Mouse (Mus musculus): ENCODE data around the gene Tor4a. TPM values are rescaled to one million over a fixed set of nuclear protein-coding genes. Genes with fewer than 3 reads are reported as not detected.

The Tor4a gene
- polyA plus RNA-seq, 1 experiment from 2014 or later, result 1.2 TPM

DNA sequence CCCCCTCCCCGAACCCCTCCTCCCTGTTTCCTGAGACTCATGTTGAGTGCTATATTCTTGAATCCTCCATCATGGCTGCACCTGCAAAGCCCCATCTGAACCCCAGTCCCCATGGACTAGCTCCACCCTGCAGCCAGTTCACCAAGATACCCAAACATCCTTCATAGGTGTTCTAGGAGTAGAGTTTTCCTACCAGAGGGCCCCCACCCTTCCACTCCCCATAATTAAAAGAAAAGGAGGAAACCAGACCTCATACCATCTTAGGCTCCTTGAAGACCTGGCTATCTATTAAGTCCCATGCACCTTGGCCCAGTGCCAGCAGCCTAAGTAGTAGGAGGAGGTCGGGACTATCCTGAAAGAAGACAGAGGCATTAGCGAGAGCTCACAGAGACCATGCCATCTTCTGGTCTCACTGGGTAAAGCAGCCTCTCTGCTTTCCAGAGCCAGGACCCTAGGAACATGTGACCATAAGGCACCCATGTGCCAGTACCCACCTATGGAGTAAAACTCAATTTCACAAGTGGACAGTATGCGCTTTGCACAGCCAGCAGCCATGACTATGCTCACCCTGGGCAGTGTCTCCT is 7.0 kb upstream of the Tor4a start:
- H3K4me1 ChIP-seq (replicated peaks), result peaks cover 14% of the 10 kb centered on the region
- H3K9me3 ChIP-seq, result no peaks in the 10 kb centered on the region
- WGBS, result 63% methylated on average over 4 of the region's 4 CpGs
- H3K9ac ChIP-seq (replicated peaks), result no peak overlapping the region
- no peak overlapping the region for H3K27ac ChIP-seq
- H3K36me3 ChIP-seq, result peaks cover 94% of the 10 kb centered on the region
- no peaks in the 10 kb centered on the region for H3K27me3 ChIP-seq
- ATAC-seq, result no peak
- H3K4me2 ChIP-seq (replicated peaks), result no peak overlapping the region
- H3K4me3 ChIP-seq (replicated peaks), result no peak overlapping the region

- Histone ChIP-seq H3K27me3 (peaks cover 24% of the 10 kb centered on the region), H3K4me2 (replicated peaks) (no peak overlapping the region), H3K36me3 (peaks cover 75% of the 10 kb centered on the region), H3K4me3 (replicated peaks) (no peak overlapping the region), H3K27ac (no peak overlapping the region), H3K9ac (replicated peaks) (no peak overlapping the region), H3K4me1 (replicated peaks) (no peaks in the 10 kb centered on the region), H3K9me3 (no peaks in the 10 kb centered on the region)
- no peak for ATAC-seq
- 91% methylated on average over 2 of the region's 2 CpGs for WGBS
Measured at GRCm38 (mm10) chr2:25200631-25201030, 3.9 kb upstream of the Tor4a start.

DNA sequence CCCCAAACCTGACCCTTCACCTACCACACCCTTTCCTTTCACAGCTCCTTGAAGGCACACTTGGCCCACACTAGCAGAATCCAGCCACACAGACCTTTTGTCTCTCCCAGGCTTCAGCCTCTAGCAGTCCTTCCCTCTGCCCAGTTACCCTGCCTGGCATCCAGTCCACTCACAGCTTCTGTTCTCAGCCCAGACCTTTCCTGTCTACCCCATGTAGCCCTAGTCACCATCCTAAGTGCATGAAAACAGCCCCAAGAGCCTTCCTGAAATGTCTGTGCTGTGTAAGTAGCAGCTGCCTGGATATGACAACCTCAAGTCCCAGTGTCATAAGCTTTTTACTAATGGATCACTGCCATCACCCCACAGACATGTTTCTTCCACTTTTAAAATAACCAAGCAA is 1.3 kb upstream of the Tor4a start:
- Histone ChIP-seq H3K4me2 (replicated peaks) (no peak overlapping the region), H3K36me3 (peaks cover 50% of the 10 kb centered on the region), H3K27ac (no peak overlapping the region), H3K4me1 (replicated peaks) (peaks cover 9% of the 10 kb centered on the region; the same call in 1 of the 2 replicates), H3K27me3 (peaks cover 43% of the 10 kb centered on the region), H3K4me3 (replicated peaks) (no peak overlapping the region), H3K9me3 (no peaks in the 10 kb centered on the region), H3K9ac (replicated peaks) (no peak overlapping the region)
- ATAC-seq, result no peak

DNA sequence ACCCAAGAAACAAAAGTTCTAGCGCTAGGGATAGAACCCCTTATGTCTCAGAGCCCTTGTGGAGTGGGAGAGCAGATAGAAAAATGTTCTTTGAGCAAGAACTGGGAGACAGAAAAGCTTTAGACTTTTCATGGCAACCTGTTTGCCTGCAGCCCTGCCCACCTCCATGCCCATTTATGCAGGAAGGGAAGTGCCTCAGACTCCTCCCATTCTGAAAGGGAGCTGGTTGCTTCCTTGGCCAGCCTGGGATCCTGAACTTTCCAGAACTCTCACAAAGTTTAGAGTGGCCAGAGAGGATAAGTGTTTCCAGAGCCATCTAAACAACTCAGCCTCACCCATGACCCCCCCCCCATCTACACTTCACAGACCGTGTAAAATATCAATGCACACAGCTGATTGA is 505 bp upstream of the Tor4a start:
- ATAC-seq, result no peak

DNA sequence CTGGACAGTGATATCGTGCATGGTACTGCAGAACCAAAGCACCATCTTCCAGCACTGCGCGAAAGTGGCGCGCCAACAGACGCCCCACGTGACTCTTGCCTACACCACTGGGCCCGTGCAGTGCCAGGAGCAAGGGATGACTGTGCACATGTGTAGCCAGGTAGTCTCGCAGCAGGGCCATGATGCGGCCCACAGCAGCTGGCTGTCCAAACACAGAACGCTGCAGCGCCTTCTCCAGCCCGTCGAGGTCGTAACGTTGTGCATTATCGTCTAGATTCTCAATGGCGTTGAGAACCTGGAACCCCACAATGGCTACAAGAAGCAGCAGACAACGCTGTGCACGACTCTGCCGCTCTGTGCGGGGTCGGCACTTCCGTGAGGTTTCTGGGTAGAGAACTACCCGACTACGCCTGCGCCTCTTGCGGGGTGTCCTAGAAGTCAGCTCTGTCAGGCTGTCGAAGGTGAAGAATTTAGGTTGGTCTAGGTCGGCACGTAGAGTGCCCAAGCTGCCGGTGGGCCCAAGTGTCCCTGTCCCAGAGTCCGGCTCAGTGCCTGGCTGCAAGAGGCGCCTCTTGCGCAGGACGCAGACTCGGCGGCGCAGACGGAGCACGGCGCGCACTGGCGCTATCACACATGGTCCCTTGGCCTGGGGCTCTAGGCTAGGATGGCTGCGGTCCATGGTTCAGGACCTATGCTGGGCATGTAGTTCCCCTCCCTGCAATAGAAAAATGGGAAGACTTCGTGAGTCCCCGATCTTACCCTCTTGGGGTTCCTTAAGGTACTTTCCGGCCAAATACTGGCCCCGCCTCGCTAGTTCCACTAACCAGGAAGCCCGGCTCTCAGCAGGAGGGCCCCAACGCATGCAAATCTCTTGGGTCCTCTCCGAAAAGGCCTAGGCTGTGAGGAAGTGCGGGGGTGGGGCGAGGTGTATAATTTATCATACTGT is 1.2 kb downstream of the Tor4a start:
- Histone ChIP-seq H3K36me3 (peaks cover 25% of the 10 kb centered on the region), H3K27me3 (peaks cover 43% of the 10 kb centered on the region), H3K4me1 (replicated peaks) (peaks cover 9% of the 10 kb centered on the region; the same call in 1 of the 2 replicates), H3K9me3 (no peaks in the 10 kb centered on the region), H3K4me3 (replicated peaks) (no peak overlapping the region), H3K9ac (replicated peaks) (no peak overlapping the region), H3K27ac (no peak overlapping the region), H3K4me2 (replicated peaks) (0 out of 2 replicates have a peak overlapping the region, but pooled peaks have one; percentile 3)
- WGBS, result 22% methylated on average over 55 of the region's 55 CpGs
- ATAC-seq, result no peak

More for the DNA sequence above, 505 bp upstream of the Tor4a start:
- Histone ChIP-seq H3K9ac (replicated peaks) (no peak overlapping the region), H3K4me1 (replicated peaks) (peaks cover 9% of the 10 kb centered on the region; the same call in 1 of the 2 replicates), H3K4me2 (replicated peaks) (no peak overlapping the region), H3K27me3 (peaks cover 43% of the 10 kb centered on the region), H3K4me3 (replicated peaks) (no peak overlapping the region), H3K27ac (no peak overlapping the region), H3K9me3 (no peaks in the 10 kb centered on the region), H3K36me3 (peaks cover 42% of the 10 kb centered on the region)
- 33% methylated on average over 2 of the region's 2 CpGs for WGBS

- peaks cover 16% of the 10 kb centered on the region for H3K36me3 ChIP-seq
- H3K9ac ChIP-seq (replicated peaks), result no peak overlapping the region
- no peaks in the 10 kb centered on the region for H3K9me3 ChIP-seq
- no peak overlapping the region for H3K4me3 ChIP-seq (replicated peaks)
- ATAC-seq, result no peak
- H3K27ac ChIP-seq, result no peak overlapping the region
- WGBS, result 83% methylated on average over 17 of the region's 17 CpGs
- peaks cover 9% of the 10 kb centered on the region; the same call in 1 of the 2 replicates for H3K4me1 ChIP-seq (replicated peaks)
- H3K27me3 ChIP-seq, result peaks cover 43% of the 10 kb centered on the region
- no peak overlapping the region for H3K4me2 ChIP-seq (replicated peaks)
Measured at GRCm38 (mm10) chr2:25194486-25195171, 2.1 kb downstream of the Tor4a start.

DNA sequence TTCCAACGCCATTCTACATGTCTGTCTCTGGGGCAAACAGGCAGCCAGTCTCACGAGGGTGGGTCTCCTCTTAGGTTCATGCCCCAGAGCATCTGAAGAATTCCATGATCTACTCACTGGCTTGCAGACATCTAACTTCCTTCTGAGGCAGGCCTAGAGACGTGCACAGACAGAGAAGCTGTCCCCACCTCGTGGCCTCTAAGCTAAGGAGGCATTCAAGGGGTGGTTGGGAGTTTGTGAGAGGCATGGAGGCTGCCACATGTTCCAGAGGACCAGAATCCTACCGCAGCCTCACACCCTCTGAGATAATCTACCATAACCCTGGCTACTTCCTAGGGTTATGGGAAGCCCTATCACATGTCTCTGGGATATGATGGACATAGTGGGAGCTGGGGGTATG is 2.7 kb downstream of the Tor4a start:
- no peak overlapping the region for H3K4me2 ChIP-seq (replicated peaks)
- peaks cover 11% of the 10 kb centered on the region for H3K36me3 ChIP-seq
- H3K4me1 ChIP-seq (replicated peaks), result peaks cover 9% of the 10 kb centered on the region; the same call in 1 of the 2 replicates
- H3K9me3 ChIP-seq, result no peaks in the 10 kb centered on the region
- H3K27ac ChIP-seq, result no peak overlapping the region
- H3K9ac ChIP-seq (replicated peaks), result no peak overlapping the region
- no peak for ATAC-seq
- no peak overlapping the region for H3K4me3 ChIP-seq (replicated peaks)
- 77% methylated on average over 5 of the region's 5 CpGs for WGBS
- H3K27me3 ChIP-seq, result peaks cover 43% of the 10 kb centered on the region

- no peak overlapping the region for H3K4me3 ChIP-seq (replicated peaks)
- H3K4me2 ChIP-seq (replicated peaks), result no peak overlapping the region
- H3K9ac ChIP-seq (replicated peaks), result no peak overlapping the region
- H3K4me1 ChIP-seq (replicated peaks), result peaks cover 9% of the 10 kb centered on the region; the same call in 1 of the 2 replicates
- H3K27me3 ChIP-seq, result peaks cover 43% of the 10 kb centered on the region
- H3K36me3 ChIP-seq, result peaks cover 6% of the 10 kb centered on the region
- H3K27ac ChIP-seq, result no peak overlapping the region
- peak; percentile 81 for ATAC-seq
- no peaks in the 10 kb centered on the region for H3K9me3 ChIP-seq
- WGBS, result 1% methylated on average over 6 of the region's 6 CpGs
Measured at GRCm38 (mm10) chr2:25193330-25193770, 3.3 kb downstream of the Tor4a start.

- ATAC-seq, result no peak
- no peaks in the 10 kb centered on the region for H3K36me3 ChIP-seq
- H3K27me3 ChIP-seq, result no peaks in the 10 kb centered on the region
- peaks cover 41% of the 10 kb centered on the region for H3K4me1 ChIP-seq (replicated peaks)
- WGBS, result 84% methylated on average over 6 of the region's 6 CpGs
- H3K9ac ChIP-seq (replicated peaks), result no peak overlapping the region
- H3K4me3 ChIP-seq (replicated peaks), result no peak overlapping the region
- no peak overlapping the region for H3K27ac ChIP-seq
- no peaks in the 10 kb centered on the region for H3K9me3 ChIP-seq
- H3K4me2 ChIP-seq (replicated peaks), result no peak overlapping the region
Measured at GRCm38 (mm10) chr2:25187841-25188240, 8.8 kb downstream of the Tor4a start.

- H3K9ac ChIP-seq (replicated peaks), result peak overlapping the region; percentile 74; the same call in 1 of the 2 replicates
- peak; percentile 19; the same call in 1 of the 2 replicates for ATAC-seq
- no peaks in the 10 kb centered on the region for H3K9me3 ChIP-seq
- H3K4me2 ChIP-seq (replicated peaks), result peak overlapping the region; percentile 65
- peak overlapping the region; percentile 97 for H3K27ac ChIP-seq
- H3K27me3 ChIP-seq, result no peaks in the 10 kb centered on the region
- 31% methylated on average over 5 of the region's 5 CpGs for WGBS
- H3K4me3 ChIP-seq (replicated peaks), result peak overlapping the region; percentile 49
- peaks cover 53% of the 10 kb centered on the region for H3K4me1 ChIP-seq (replicated peaks)
- no peaks in the 10 kb centered on the region for H3K36me3 ChIP-seq
Measured at GRCm38 (mm10) chr2:25186575-25186930, 10.1 kb downstream of the Tor4a start.

DNA sequence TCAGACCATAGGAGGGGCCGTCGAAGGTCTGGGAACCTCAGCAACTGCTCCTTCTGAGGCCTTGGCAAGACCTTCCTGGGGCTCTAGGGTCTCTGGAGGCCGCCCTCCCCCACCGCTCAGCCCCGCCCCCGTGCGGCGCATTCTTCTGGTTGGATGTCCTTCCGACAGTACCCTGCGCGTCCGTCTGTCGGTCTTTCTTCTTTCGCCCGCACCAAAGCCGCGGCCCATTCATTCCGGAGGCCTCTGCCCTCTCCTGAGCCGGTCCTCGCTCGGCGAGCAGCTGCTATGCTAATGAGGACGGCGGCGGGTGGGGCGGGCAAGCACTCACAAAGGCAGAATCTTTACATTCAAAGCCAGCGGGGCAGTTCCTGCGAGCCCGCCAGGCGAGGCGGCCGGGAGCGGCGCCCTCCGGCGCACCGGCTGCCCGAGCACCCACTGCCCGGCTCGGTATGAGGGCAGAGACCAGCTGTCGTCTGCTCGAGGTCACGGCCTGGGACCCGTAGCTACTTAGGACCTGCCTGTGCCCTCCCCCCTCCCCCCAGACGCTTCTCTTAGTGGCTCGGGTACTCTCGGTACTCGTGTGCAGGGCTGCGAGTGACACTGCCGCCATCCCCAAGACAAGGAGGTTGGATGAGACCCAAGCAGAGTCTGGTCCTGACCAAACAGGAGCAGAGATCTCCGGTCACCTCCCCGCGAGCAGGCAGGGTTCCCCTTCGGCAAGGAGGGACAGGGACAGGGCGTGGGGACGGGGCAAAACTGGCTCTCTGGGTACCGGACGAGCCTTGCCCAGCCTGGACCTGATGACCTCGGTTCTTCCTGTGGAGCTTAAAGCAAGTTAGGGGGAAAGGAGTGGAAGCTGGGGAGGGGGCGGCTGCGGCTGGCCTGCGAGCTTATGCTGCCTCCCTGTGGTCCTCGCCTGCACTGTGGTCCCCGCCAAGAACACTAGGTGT is 10.8 kb downstream of the Tor4a start:
- Histone ChIP-seq H3K9me3 (no peaks in the 10 kb centered on the region), H3K27me3 (no peaks in the 10 kb centered on the region), H3K4me3 (replicated peaks) (peak overlapping the region; percentile 49), H3K36me3 (no peaks in the 10 kb centered on the region), H3K4me1 (replicated peaks) (peaks cover 59% of the 10 kb centered on the region), H3K9ac (replicated peaks) (peak overlapping the region; percentile 74), H3K4me2 (replicated peaks) (peak overlapping the region; percentile 65), H3K27ac (peak overlapping the region; percentile 97)
- WGBS, result under 1% methylated on average over 63 of the region's 64 CpGs
- peak; percentile 80 for ATAC-seq
